Mouse (Mus musculus) cerebellum, adult 2 months (tissue): ENCODE measurements around the gene Ankrd53.

Source experiments
- CTCF ChIP-seq: fragments of 200-500 bp; IDR thresholded peaks from 2 replicates; pipeline ENCODE4 v1.5.1; 2011; ENCODE audit warnings: low read depth, mild to moderate bottlenecking, control low read depth, low read length, moderate library complexity, borderline replicate concordance; ENCODE audit not compliant: insufficient read depth
- POLR2A ChIP-seq: fragments of 200-500 bp; IDR thresholded peaks from 2 replicates; pipeline ENCODE4 v1.6.1; 2011; ENCODE audit warnings: low read length, control low read depth, borderline replicate concordance; ENCODE audit not compliant: insufficient read depth

- TF ChIP-seq POLR2A (no peak), CTCF (no peak)
These were observed 6.4 kb upstream of the Ankrd53 start for GRCm38 (mm10) chr6:83756051-83756450.
